Mouse (Mus musculus): ENCODE measurements around the gene Shd. TPM values are rescaled to one million over a fixed set of nuclear protein-coding genes. Genes with fewer than 3 reads are reported as not detected.

Shd gene
- polyA plus RNA-seq, 1 experiment from 2014 or later, result 102 TPM

DNA sequence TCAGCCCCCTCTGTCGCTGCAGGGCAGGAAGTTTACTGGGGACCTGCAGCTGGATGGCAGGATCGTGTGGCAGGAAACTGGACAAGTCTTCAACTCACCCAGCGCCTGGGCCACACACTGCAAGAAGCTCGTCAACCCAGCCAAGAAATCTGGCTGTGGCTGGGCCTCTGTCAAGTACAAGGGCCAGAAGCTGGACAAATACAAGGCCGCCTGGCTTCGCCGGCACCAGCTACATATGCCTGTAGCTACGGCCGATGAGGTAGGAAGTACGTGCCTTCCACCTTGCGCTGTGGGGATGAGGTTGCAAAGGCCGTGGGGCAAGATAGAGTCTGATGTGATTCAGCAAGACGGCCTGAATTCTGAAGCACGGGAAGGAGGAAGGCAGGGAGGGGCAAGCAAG is 40.0 kb downstream of the Shd start:
- Histone ChIP-seq H3K9me3 (replicated peaks) (no peaks in the 10 kb centered on the region), H3K36me3 (ENCODE audit: poor library complexity, severe bottlenecking) (peaks cover 41% of the 10 kb centered on the region), H3K4me3 (peak overlapping the region; percentile 69), H3K27ac (no peak overlapping the region), H3K4me1 (peaks cover 25% of the 10 kb centered on the region), H3K4me2 (peak overlapping the region; percentile 92), H3K9ac (peak overlapping the region; percentile 77), H3K27me3 (0 out of 2 replicates have a peak, but pooled peaks cover 3% of the 10 kb centered on the region)
- ATAC-seq, result no peak
- WGBS, result 71% methylated on average over 14 of the region's 14 CpGs

DNA sequence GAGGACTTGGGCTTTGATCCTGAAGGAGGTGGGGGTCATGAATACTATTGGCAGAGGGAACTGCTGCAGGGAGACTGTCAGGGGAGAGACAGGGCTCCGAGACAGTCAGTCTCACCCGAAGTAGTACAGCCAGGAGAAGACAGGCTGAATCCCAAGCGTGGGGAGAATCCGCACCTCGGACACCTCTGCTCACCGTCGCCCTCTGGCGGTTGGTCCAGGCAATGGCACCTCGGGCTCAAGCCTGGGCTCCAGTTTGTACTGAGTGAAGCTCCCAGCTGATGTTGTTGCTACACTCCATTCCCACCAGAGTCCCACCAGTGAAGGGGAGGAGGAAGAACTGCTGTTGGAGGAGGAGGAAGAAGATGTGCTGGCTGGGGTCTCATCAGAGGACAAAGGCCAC is 40.4 kb downstream of the Shd start:
- Histone ChIP-seq H3K27me3 (no peaks in the 10 kb centered on the region), H3K36me3 (ENCODE audit: poor library complexity, severe bottlenecking) (peaks cover 45% of the 10 kb centered on the region), H3K9me3 (replicated peaks) (no peaks in the 10 kb centered on the region), H3K4me3 (peak overlapping the region; percentile 69), H3K9ac (peak overlapping the region; percentile 77; the same call in 1 of the 2 replicates), H3K4me2 (peak overlapping the region; percentile 92), H3K4me1 (peaks cover 25% of the 10 kb centered on the region), H3K27ac (no peak overlapping the region)
- no peak for ATAC-seq
- WGBS, result 7% methylated on average over 9 of the region's 9 CpGs

DNA sequence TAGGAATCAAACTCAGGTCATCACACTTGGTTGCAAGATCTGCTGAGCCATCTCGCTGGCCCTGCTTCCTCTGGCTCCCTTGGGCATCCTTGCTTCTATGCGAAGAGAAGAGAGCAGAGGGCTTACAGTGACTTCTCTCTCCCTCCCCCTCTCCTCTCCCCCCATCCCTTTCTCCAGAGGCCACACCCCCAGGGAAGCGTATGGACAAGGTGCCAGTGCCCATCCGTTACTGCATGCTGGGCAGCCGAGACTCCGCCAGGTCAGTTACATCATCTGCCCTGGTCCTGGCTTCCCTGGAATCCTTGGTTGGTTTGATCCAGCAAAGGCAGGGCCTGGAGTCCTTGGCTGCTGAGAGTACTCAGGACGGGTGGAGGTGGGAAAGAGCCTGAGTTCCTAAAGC is 41.2 kb downstream of the Shd start:
- peak overlapping the region; percentile 21; the same call in 1 of the 2 replicates for H3K9ac ChIP-seq
- peak overlapping the region; percentile 92; the same call in 1 of the 2 replicates for H3K4me2 ChIP-seq
- no peak overlapping the region for H3K4me3 ChIP-seq
- peaks cover 25% of the 10 kb centered on the region for H3K4me1 ChIP-seq
- WGBS, result 89% methylated on average over 7 of the region's 7 CpGs
- no peaks in the 10 kb centered on the region for H3K9me3 ChIP-seq (replicated peaks)
- H3K27ac ChIP-seq, result no peak overlapping the region
- H3K36me3 ChIP-seq (ENCODE audit: poor library complexity, severe bottlenecking), result peaks cover 53% of the 10 kb centered on the region
- ATAC-seq, result no peak
- no peaks in the 10 kb centered on the region for H3K27me3 ChIP-seq

DNA sequence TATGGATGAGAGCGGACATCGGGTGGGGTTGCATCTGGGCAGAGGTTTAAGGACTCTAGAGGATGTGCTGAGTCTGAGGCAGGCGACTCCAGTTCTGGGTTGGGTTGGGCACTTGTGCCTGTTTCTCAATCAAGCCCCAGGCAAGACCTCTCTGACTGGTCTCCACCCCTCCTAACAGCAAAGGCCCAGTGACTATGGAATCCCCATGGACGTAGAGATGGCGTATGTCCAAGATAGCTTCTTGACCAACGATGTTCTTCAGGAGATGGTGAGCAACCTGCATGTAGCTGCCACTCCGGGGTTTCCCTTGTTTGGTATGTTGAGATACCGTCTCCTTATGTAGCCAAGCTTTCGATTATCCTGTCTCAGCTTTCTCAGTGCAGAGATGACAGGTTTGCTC is 45.0 kb downstream of the Shd start:
- no peak overlapping the region for H3K27ac ChIP-seq
- WGBS, result 95% methylated on average over 9 of the region's 9 CpGs
- H3K36me3 ChIP-seq (ENCODE audit: poor library complexity, severe bottlenecking), result peaks cover 92% of the 10 kb centered on the region
- no peak overlapping the region for H3K4me3 ChIP-seq
- ATAC-seq, result no peak
- no peak overlapping the region for H3K9ac ChIP-seq
- H3K27me3 ChIP-seq, result no peaks in the 10 kb centered on the region
- H3K4me2 ChIP-seq, result no peak overlapping the region
- H3K4me1 ChIP-seq, result peaks cover 14% of the 10 kb centered on the region
- H3K9me3 ChIP-seq (replicated peaks), result no peaks in the 10 kb centered on the region

DNA sequence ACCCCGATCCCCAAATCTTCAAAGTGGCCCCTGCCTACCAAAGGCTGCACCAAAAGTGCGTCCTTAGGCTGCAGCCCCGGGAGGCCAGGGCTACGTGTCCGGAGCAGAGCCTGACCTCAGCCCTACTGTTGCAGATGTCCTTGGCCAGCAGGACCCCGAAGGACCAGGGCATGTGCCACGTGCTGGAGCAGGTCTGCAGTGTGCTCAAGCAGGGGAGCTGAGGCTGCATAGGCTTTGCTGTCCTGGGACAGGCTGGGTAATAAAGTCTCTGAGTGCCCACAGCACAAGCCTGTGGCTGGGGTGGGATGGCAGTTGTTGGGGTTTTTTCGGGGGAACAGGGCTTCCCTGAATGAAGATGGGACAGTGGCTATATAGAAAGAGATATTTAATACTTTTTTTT is 46.1 kb downstream of the Shd start:
- no peak overlapping the region for H3K9ac ChIP-seq
- no peak overlapping the region for H3K4me2 ChIP-seq
- ATAC-seq, result no peak
- peaks cover 90% of the 10 kb centered on the region for H3K36me3 ChIP-seq (ENCODE audit: poor library complexity, severe bottlenecking)
- no peak overlapping the region for H3K4me3 ChIP-seq
- H3K4me1 ChIP-seq, result peaks cover 4% of the 10 kb centered on the region; the same call in 1 of the 2 replicates
- no peak overlapping the region for H3K27ac ChIP-seq
- WGBS, result 85% methylated on average over 8 of the region's 8 CpGs
- no peaks in the 10 kb centered on the region for H3K27me3 ChIP-seq
- no peaks in the 10 kb centered on the region for H3K9me3 ChIP-seq (replicated peaks)

DNA sequence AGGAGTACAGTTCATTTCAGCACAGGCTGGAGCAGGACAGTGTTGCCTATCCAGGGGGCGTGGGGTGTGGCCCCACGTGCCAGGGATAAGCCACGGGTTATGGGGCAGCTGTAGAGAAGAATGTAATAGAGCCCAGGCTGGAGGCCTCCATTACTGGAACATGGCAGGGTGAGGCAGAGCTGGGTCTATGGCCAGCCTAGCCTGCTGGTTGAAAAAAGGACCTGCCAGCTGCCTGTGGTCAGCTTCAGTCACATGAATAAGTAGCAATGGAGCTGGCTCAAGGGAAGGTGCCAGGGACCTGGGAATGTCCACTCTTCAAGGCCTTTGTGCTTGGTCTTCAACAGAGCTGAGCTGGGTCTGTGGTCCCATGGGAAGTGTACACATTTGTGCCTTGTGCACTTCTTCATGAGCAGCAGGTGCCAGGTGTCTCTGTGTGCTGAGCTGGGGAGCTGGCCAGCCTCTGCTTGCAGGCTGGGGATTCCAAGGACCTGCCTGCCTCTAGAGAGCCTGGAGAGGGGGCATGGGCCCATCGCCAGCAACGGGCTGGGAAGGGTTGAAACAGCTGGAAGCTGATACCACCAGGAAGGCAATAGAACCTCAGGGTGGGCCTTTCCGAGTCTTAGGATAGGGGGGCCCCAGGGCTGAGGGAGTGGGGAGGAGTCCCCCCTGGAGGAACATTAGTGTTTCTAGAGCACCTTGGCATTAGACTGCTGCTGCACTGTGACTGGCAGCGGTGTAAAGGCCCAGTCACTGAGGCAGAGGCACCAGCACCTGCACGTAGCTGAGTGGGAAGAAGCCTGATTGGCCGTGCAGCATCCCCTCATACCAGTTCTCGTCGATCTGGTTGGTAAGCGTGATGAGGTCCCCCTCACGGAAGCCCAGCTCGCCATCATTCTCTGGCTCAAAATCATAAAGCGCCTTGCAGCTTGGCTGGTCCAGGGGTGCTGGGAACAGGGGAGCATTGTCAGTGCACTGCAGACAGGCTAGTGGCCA is 46.8 kb downstream of the Shd start:
- no peaks in the 10 kb centered on the region for H3K9me3 ChIP-seq (replicated peaks)
- ATAC-seq, result no peak
- no peak overlapping the region for H3K4me2 ChIP-seq
- no peak overlapping the region for H3K4me3 ChIP-seq
- no peaks in the 10 kb centered on the region for H3K27me3 ChIP-seq
- WGBS, result 84% methylated on average over 15 of the region's 15 CpGs
- no peak overlapping the region for H3K9ac ChIP-seq
- peaks cover 83% of the 10 kb centered on the region for H3K36me3 ChIP-seq (ENCODE audit: poor library complexity, severe bottlenecking)
- no peak overlapping the region for H3K27ac ChIP-seq
- no peaks in the 10 kb centered on the region for H3K4me1 ChIP-seq

DNA sequence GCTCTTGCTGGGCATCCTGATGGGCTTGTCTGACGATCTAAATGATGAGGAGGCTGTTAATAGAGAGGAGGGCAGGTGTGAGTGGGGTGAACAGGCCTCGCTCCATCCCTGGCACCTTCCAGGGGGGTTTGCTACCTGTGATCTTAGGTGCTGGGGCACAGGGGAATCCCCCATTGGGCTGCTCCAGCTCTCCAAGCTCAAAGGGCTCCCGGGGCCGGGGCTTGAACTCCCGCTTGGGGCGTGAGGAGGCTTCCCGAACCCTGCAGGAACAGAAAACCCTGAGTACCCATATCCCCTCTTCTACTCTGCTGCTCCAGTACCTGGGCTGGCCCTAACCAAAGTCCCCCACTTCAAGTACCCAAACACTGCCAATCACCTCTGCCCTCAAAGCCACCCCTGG is 47.6 kb downstream of the Shd start:
- Histone ChIP-seq H3K9me3 (replicated peaks) (no peaks in the 10 kb centered on the region), H3K4me2 (no peak overlapping the region), H3K27ac (no peak overlapping the region), H3K4me1 (peaks cover 5% of the 10 kb centered on the region; the same call in 1 of the 2 replicates), H3K4me3 (no peak overlapping the region), H3K36me3 (ENCODE audit: poor library complexity, severe bottlenecking) (peaks cover 78% of the 10 kb centered on the region), H3K27me3 (no peaks in the 10 kb centered on the region), H3K9ac (no peak overlapping the region)
- ATAC-seq, result no peak
- 85% methylated on average over 7 of the region's 7 CpGs for WGBS

DNA sequence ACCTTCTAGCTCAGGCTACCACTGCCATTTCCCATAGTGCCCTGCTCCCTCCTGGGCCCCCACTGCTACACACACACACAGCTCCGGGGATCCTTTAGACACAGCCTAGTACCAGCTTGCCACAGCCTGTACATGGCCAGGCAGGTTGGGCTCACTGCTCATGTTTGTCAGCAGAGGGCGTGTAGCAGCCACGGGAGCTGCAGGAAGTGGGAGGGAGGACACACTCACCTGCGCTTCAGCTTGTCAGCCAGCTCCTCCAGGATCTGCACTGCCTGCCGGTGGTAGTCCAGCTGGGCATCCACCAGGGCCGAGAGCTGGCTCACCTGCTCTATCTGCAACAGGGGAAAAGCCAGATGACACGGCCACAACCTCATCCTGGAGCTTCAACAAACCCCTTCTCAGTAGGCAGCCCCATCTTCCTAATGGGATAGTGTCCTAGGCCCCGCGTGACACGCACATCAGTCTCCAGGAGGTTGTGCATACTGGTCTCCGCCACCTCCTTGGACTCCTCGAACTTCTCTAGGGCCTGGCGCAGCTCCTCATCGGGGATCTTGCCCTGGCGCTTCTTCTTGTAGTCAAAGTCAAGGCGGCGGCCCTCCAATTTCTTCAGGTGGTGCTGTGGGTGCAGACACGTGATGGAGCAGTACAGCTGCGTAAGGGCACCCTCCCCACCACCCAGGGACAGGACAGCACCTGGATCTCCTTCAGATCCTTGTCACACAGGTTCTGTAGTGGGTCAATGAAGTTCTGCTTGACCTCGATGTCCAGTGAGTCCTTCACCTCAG is 48.3 kb downstream of the Shd start:
- 0 out of 2 replicates have a peak overlapping the region, but pooled peaks have one; percentile 10 for H3K27ac ChIP-seq
- H3K4me2 ChIP-seq, result no peak overlapping the region
- peaks cover 6% of the 10 kb centered on the region; the same call in 1 of the 2 replicates for H3K4me1 ChIP-seq
- H3K9me3 ChIP-seq (replicated peaks), result no peaks in the 10 kb centered on the region
- H3K36me3 ChIP-seq (ENCODE audit: poor library complexity, severe bottlenecking), result peaks cover 74% of the 10 kb centered on the region
- no peak overlapping the region for H3K4me3 ChIP-seq
- no peak overlapping the region for H3K9ac ChIP-seq
- peak; percentile 23; the same call in 1 of the 2 replicates for ATAC-seq
- WGBS, result 72% methylated on average over 20 of the region's 20 CpGs
- no peaks in the 10 kb centered on the region for H3K27me3 ChIP-seq

DNA sequence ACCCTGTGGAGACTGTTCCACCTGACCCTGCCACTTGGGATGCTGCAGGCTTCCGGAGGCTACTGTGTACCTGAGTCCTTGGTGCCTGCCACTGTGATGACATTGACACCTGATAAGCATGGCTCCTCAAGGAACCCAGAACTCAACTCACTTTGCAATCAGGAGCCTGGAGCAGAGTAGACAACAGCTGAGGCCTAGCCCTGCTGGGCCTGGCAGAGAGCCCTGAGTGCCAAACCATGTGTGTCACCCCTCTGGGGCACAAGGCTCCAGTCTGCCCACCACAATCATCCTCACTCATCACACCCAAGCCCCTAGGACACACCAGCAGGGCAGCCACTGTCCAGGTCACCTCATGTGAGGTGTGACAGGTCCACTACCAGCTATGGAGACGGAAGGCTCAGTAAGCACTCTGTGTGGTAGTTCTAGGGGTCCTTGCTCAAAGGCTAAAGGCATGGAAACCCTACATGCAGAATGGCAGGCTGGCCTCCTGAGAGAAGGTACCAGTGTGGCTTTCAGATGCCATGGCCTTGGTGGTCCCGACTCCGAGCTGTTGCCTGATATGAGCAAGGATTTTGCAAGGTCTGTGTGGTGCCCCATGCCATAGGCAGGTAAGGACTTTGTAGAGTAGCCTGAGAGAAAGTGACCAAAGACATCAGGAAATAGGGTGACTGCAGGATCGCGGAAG is 50.3 kb downstream of the Shd start:
- over 99% methylated on average over 6 of the region's 6 CpGs for WGBS
- Histone ChIP-seq H3K27me3 (no peaks in the 10 kb centered on the region), H3K9me3 (replicated peaks) (no peaks in the 10 kb centered on the region), H3K4me3 (no peak overlapping the region), H3K27ac (0 out of 2 replicates have a peak overlapping the region, but pooled peaks have one; percentile 1), H3K9ac (no peak overlapping the region), H3K4me1 (peaks cover 6% of the 10 kb centered on the region; the same call in 1 of the 2 replicates), H3K36me3 (ENCODE audit: poor library complexity, severe bottlenecking) (peaks cover 60% of the 10 kb centered on the region), H3K4me2 (no peak overlapping the region)
- ATAC-seq, result no peak

DNA sequence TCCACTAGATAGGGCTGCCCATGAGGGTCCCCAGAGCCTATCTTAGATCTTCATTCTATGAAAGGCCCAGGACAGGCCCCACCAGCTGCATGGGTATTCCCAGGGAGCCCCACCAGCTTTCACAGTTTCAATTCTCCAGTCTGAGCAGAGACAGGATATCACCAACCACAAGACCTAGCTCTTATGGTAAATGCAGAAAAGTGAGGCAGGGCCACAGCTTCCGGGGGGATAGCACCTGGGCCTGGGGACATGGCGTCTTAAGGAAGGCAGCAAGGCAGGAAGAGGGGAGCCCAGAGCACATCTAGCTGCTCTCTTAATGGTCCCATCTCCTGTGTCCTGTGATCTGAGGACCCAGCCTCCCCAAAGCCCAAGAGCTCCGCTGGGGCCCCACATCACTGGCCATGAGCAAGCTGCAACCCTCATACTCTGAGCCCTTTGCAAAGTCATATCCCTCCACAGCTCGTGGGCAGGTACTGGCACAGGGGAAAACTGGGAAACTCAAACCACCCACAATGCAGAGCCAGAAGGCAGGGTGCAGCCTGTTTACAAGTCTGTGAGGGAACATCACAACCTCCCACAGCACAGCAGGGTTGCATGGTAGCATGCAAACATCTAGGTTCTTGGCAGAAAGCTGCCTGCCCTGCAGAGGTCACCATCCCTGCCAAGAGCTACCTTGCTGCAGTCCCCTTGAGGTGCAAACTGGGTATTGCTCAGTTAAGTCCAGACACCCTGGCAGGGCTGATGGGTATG is 51.1 kb downstream of the Shd start:
- WGBS, result 83% methylated on average over 4 of the region's 4 CpGs

More for the DNA sequence above, 51.1 kb downstream of the Shd start:
- H3K36me3 ChIP-seq (ENCODE audit: poor library complexity, severe bottlenecking), result peaks cover 52% of the 10 kb centered on the region
- peaks cover 6% of the 10 kb centered on the region; the same call in 1 of the 2 replicates for H3K4me1 ChIP-seq
- no peak overlapping the region for H3K4me3 ChIP-seq
- ATAC-seq, result no peak
- H3K27me3 ChIP-seq, result no peaks in the 10 kb centered on the region
- no peak overlapping the region; the same call in 1 of the 2 replicates for H3K9ac ChIP-seq
- H3K9me3 ChIP-seq (replicated peaks), result no peaks in the 10 kb centered on the region
- H3K27ac ChIP-seq, result peak overlapping the region; percentile 35; the same call in 1 of the 2 replicates
- no peak overlapping the region for H3K4me2 ChIP-seq

All from forebrain, embryonic 13.5 days (tissue).